Mouse (Mus musculus): ENCODE results near the gene Cd5.

The Cd5 gene

GRCm38 (mm10) chr19:10701013-10701726 lies 37.6 kb downstream of the Cd5 start:
- DNase-seq (ENCODE audit: low read depth), result no peak

- DNase-seq (ENCODE audit: low read depth), result no peak
Observed at GRCm38 (mm10) chr19:10699851-10700250, 39.0 kb downstream of the Cd5 start.

- no peak for DNase-seq (ENCODE audit: low read depth)
Observed at GRCm38 (mm10) chr19:10698131-10698991, 40.4 kb downstream of the Cd5 start.

GRCm38 (mm10) chr19:10695801-10696200 lies 43.0 kb downstream of the Cd5 start:
- DNase-seq (ENCODE audit: low read depth), result no peak

- DNase-seq (ENCODE audit: low read depth), result no peak
Observed at GRCm38 (mm10) chr19:10693926-10694682, 44.7 kb downstream of the Cd5 start.

- no peak for DNase-seq (ENCODE audit: low read depth)
Observed at GRCm38 (mm10) chr19:10692361-10692760, 46.4 kb downstream of the Cd5 start.

- DNase-seq (ENCODE audit: low read depth), result no peak
Observed at GRCm38 (mm10) chr19:10691660-10692059, 47.1 kb downstream of the Cd5 start.

GRCm38 (mm10) chr19:10691121-10691520 lies 47.7 kb downstream of the Cd5 start:
- DNase-seq (ENCODE audit: low read depth), result no peak

- DNase-seq (ENCODE audit: low read depth), result no peak
Observed at GRCm38 (mm10) chr19:10690336-10690735, 48.5 kb downstream of the Cd5 start.

- DNase-seq (ENCODE audit: low read depth), result no peak
Observed at GRCm38 (mm10) chr19:10689470-10690166, 49.2 kb downstream of the Cd5 start.

GRCm38 (mm10) chr19:10688537-10689352 lies 50.1 kb downstream of the Cd5 start, which contains the start of gene Vps37c:
Vps37c (plus strand) TSS chr19:10688735.
- peak; percentile 81 for DNase-seq (ENCODE audit: low read depth)

- no peak for DNase-seq (ENCODE audit: low read depth)
Observed at GRCm38 (mm10) chr19:10685727-10686126, 53.1 kb downstream of the Cd5 start.

GRCm38 (mm10) chr19:10685081-10685480 lies 53.7 kb downstream of the Cd5 start:
- no peak for DNase-seq (ENCODE audit: low read depth)

- no peak for DNase-seq (ENCODE audit: low read depth)
Observed at GRCm38 (mm10) chr19:10681571-10681970, 57.2 kb downstream of the Cd5 start.

- no peak for DNase-seq (ENCODE audit: low read depth)
Observed at GRCm38 (mm10) chr19:10678772-10679067, 60.1 kb downstream of the Cd5 start.

- no peak for DNase-seq (ENCODE audit: low read depth)
Observed at GRCm38 (mm10) chr19:10677915-10678771, 60.7 kb downstream of the Cd5 start, which contains the start of gene Pga5. Pga5 (minus strand) TSS chr19:10678071.

- DNase-seq (ENCODE audit: low read depth), result no peak
Observed at GRCm38 (mm10) chr19:10676656-10677055, 62.1 kb downstream of the Cd5 start.

GRCm38 (mm10) chr19:10673275-10673674 lies 65.5 kb downstream of the Cd5 start:
- no peak for DNase-seq (ENCODE audit: low read depth)

- DNase-seq (ENCODE audit: low read depth), result no peak
Observed at GRCm38 (mm10) chr19:10671854-10672417, 66.9 kb downstream of the Cd5 start.

GRCm38 (mm10) chr19:10671319-10671718 lies 67.5 kb downstream of the Cd5 start:
- no peak for DNase-seq (ENCODE audit: low read depth)
